Mouse (Mus musculus): ENCODE results near the gene Tmem191c. TPM values are rescaled to one million over a fixed set of nuclear protein-coding genes. Genes with fewer than 3 reads are reported as not detected.

Gene Tmem191c
- total RNA-seq, 2 experiments from 2014 or later: 4.6 TPM; not detected in 1

GRCm38 (mm10) chr16:17258917-17259316 lies 17.0 kb upstream of the Tmem191c start:
- ATAC-seq (replicated peaks; ENCODE audit: low FRiP score, poor library complexity, severe bottlenecking): no peak

- ATAC-seq (replicated peaks; ENCODE audit: low FRiP score, poor library complexity, severe bottlenecking): no peak
Observed at GRCm38 (mm10) chr16:17261341-17261740, 14.5 kb upstream of the Tmem191c start.

- ATAC-seq (replicated peaks; ENCODE audit: low FRiP score, poor library complexity, severe bottlenecking): no peak
Observed at GRCm38 (mm10) chr16:17266113-17266512, 9.8 kb upstream of the Tmem191c start.

- ATAC-seq (replicated peaks; ENCODE audit: low FRiP score, poor library complexity, severe bottlenecking): no peak
Observed at GRCm38 (mm10) chr16:17267937-17268336, 7.9 kb upstream of the Tmem191c start.

- no peak for ATAC-seq (replicated peaks; ENCODE audit: low FRiP score, poor library complexity, severe bottlenecking)
Observed at GRCm38 (mm10) chr16:17269872-17270271, 6.0 kb upstream of the Tmem191c start.

GRCm38 (mm10) chr16:17271124-17271523 lies 4.8 kb upstream of the Tmem191c start:
- ATAC-seq (replicated peaks; ENCODE audit: low FRiP score, poor library complexity, severe bottlenecking): no peak

GRCm38 (mm10) chr16:17271856-17272255 lies 4.0 kb upstream of the Tmem191c start:
- no peak for ATAC-seq (replicated peaks; ENCODE audit: low FRiP score, poor library complexity, severe bottlenecking)

GRCm38 (mm10) chr16:17276164-17277151 lies 581 bp downstream of the Tmem191c start:
- ATAC-seq (replicated peaks; ENCODE audit: low FRiP score, poor library complexity, severe bottlenecking): peak; percentile 85

GRCm38 (mm10) chr16:17277342-17278211 lies 1.7 kb downstream of the Tmem191c start:
- ATAC-seq (replicated peaks; ENCODE audit: low FRiP score, poor library complexity, severe bottlenecking): no peak

- ATAC-seq (replicated peaks; ENCODE audit: low FRiP score, poor library complexity, severe bottlenecking): no peak
Observed at GRCm38 (mm10) chr16:17280471-17280870, 4.6 kb downstream of the Tmem191c start.

GRCm38 (mm10) chr16:17283151-17283550 lies 7.3 kb downstream of the Tmem191c start:
- ATAC-seq (replicated peaks; ENCODE audit: low FRiP score, poor library complexity, severe bottlenecking): no peak

- no peak for ATAC-seq (replicated peaks; ENCODE audit: low FRiP score, poor library complexity, severe bottlenecking)
Observed at GRCm38 (mm10) chr16:17287103-17287502, 11.2 kb downstream of the Tmem191c start.

GRCm38 (mm10) chr16:17291016-17291415 lies 15.1 kb downstream of the Tmem191c start:
- ATAC-seq (replicated peaks; ENCODE audit: low FRiP score, poor library complexity, severe bottlenecking): no peak

GRCm38 (mm10) chr16:17292751-17293150 lies 16.9 kb downstream of the Tmem191c start:
- ATAC-seq (replicated peaks; ENCODE audit: low FRiP score, poor library complexity, severe bottlenecking): peak; percentile 69

- no peak for ATAC-seq (replicated peaks; ENCODE audit: low FRiP score, poor library complexity, severe bottlenecking)
Observed at GRCm38 (mm10) chr16:17300818-17301217, 24.9 kb downstream of the Tmem191c start.

- no peak for ATAC-seq (replicated peaks; ENCODE audit: low FRiP score, poor library complexity, severe bottlenecking)
Observed at GRCm38 (mm10) chr16:17303521-17304245, 27.8 kb downstream of the Tmem191c start.

- no peak for ATAC-seq (replicated peaks; ENCODE audit: low FRiP score, poor library complexity, severe bottlenecking)
Observed at GRCm38 (mm10) chr16:17307461-17307860, 31.6 kb downstream of the Tmem191c start.

- ATAC-seq (replicated peaks; ENCODE audit: low FRiP score, poor library complexity, severe bottlenecking): no peak
Observed at GRCm38 (mm10) chr16:17309036-17309435, 33.2 kb downstream of the Tmem191c start.

- no peak for ATAC-seq (replicated peaks; ENCODE audit: low FRiP score, poor library complexity, severe bottlenecking)
Observed at GRCm38 (mm10) chr16:17312531-17312930, 36.7 kb downstream of the Tmem191c start.

- no peak for ATAC-seq (replicated peaks; ENCODE audit: low FRiP score, poor library complexity, severe bottlenecking)
Observed at GRCm38 (mm10) chr16:17316554-17316953, 40.7 kb downstream of the Tmem191c start.

All from erythroid progenitor cell, adult 5-6 weeks (primary cell).